Mouse (Mus musculus): ENCODE measurements around the gene Oat.

The Oat gene

GRCm38 (mm10) chr7:132576116-132576650, at the start of gene Oat:
Gene Oat (minus strand): TSS chr7:132576398.
- DNase-seq (ENCODE audit: inconsistent age in 2 of 2, low spot score in 1 of 2) = peak; percentile 96 to 99

GRCm38 (mm10) chr7:132624161-132624560, 48.0 kb upstream of the Oat start:
- peak; percentile 20 to 56 for DNase-seq (ENCODE audit: inconsistent age in 2 of 2, low spot score in 1 of 2)

DNA sequence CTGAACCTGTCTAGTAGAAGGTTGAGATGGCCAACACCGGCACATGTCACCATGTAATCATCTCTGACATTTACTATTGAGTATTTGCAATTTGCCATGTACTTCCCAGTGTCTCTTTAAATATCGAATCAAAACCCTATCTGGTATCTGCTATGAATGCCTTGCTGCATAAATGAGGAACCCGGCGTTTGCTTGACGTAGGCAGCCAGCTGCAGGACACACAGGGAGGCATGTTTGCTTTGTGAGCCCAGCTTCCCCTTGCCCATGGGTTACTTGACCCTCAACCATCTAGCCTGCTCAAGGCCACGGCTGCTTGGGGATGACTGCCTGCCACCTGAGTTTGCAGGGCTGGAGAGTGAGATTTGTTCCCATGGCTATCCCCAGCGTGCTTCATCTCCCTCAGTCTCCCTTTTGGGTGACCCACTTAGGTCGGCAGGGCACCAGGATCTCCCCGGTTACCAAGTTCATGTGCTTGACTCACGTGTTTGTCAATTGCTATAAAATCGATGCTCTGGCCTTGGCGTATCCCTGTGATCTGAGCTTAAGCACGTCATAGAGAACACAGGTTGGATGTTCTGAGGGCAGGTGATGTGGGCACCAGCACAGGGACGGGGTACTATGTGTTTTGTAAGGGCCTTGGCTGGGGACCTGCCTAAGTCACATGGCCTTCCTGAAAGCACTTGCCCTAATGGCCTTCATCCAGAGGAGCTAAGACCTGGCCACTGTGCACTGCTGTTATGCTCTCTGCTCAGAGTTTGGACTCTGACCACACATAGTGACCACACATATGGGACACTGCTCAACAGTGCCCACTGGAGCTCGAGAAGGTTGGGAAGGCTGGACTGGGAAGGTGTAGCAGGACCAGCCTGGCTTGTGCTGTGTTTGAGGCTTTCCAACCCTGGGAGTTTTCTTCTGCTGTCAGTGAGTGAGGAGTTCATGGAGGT, 44.0 kb upstream of the Oat start:
- peak in 1 of 2 experiments; percentile 25 for DNase-seq (ENCODE audit: inconsistent age in 2 of 2, low spot score in 1 of 2)

DNA sequence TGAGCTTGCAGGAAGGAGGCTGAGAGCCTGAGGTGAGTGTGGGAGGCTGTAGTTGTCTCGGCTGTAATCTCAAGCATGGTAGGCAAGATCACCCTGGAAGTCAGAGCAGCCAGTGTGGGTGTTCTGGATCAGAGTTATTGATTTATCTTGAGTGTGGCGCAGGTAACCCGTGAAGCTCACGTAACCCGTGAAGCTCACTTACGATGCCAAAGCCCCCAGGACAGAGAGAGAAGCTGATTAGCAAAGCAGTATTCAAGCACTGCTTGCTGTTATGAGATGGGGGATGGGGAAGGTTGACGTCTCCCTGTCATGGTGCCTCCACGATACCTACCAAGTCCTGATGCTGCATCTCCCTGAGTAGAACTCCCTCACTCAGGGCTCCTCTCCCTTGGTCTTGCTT, 43.4 kb upstream of the Oat start:
- no peak for DNase-seq (ENCODE audit: inconsistent age in 2 of 2, low spot score in 1 of 2)

DNA sequence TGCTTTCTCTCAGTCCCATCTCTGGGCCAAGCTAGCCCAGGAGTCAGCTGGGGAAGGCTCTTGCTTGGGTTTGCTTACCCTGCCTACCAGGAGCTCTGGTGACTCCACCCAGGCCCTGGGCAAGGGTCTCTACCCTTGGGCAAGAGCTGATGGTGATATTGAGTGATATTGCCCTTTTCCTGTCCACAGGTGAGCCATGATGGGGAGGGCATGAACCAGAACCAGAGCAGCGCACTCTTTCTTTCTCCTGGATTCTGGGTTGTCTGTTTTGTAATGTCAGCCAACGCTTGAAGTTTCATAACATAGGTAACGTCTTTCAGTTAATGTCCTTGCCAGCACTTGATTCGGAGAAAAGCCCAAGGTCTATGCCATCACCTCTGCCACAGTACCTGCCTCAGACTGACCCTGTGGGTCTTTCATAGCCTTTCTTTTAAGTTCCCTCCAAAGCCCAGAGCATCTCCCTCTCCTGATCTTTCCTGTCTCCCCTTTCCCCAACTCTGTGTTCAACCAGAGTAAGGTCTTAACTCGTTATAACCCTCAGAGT, 40.9 kb upstream of the Oat start:
- no peak for DNase-seq (ENCODE audit: inconsistent age in 2 of 2, low spot score in 1 of 2)

DNA sequence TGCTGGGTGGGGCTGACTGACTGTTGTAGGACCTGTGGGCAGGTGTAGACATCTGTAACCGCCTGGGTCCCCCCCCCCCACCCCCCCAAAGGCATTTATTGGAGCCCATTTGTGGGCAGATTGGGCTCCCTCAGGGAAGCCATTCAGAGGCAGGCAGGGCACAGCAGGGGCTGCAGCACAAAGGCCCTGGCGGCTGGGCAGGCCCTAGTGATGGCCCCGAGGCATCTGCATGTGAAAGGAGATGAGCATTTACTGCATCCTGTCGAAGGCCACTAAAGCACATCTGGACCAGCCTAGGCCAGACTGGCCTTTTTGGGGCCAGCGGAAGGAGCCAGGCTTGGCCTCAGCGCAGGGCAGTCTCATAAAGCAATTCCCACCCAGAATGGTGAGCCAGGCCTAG, 40.2 kb upstream of the Oat start:
- no peak for DNase-seq (ENCODE audit: inconsistent age in 2 of 2, low spot score in 1 of 2)

DNA sequence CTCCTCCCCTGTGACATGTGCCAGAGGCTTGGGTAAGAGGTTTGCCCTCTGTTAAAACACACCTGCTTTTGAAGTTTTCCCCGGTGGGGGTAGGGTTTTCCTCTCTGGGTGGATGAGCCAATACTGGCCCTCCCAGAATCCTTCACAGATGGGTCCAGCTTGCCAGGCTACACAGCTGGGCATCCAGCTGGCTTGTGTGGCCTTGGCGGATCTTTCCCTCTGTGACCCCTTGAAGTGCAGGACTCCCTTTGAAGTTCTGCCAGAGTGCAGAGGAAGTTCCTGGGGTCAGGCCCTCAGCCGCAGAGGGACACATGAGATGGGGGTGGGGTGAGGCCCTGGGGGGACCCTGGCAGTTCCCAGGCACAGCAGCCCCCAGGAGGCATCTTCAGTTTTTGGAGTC, 39.1 kb upstream of the Oat start:
- peak; percentile 53 to 72 for DNase-seq (ENCODE audit: inconsistent age in 2 of 2, low spot score in 1 of 2)

- DNase-seq (ENCODE audit: inconsistent age in 2 of 2, low spot score in 1 of 2) = no peak
These were observed 35.3 kb upstream of the Oat start for GRCm38 (mm10) chr7:132611530-132611929.

DNA sequence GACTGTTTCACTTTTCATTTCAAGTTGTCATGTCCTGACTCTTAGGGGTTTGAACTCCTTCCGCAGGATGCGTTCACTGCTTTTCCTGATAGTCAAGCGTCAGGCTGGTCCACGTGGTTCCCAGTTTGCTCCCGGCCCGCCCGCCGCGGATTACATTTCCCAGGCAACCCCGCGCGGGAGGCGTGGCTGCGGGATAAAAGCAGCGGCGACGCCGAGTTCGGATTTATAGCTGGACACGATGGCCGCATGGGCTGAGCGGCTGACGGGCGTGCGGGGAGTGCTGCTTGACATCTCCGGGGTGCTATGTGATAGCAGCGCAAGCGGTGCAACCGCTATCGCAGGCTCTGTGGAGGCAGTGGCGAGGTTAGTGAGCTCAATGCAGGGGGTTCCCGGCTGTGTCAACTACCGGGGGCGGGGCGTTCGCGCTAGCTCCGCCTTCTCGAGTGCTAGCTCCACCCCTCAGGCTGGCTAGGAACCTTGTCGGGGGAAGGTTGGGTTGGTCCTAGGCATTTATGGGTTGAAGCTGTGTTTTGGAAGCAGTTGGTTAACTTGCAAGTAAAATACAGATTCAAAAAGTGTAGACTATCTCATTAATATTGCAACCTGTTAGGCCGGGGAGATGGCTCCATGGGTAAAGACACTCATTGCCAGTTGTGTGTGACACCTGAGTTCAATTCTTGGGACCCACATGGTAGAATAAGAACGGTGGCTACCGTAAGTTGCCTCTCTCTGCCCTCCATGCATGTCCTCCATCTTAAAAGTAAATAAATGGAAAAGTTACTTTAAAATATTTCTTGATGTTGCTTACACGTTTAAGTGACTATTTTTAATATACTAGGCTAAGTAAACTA, 34.5 kb upstream of the Oat start, which contains the start of gene Lhpp:
Lhpp (plus strand) TSS at position 171 of the 851 bp plus-strand sequence.
- DNase-seq (ENCODE audit: inconsistent age in 2 of 2, low spot score in 1 of 2) = peak; percentile 90 to 96

GRCm38 (mm10) chr7:132608316-132609020, 32.3 kb upstream of the Oat start:
- DNase-seq (ENCODE audit: inconsistent age in 2 of 2, low spot score in 1 of 2) = no peak

- DNase-seq (ENCODE audit: inconsistent age in 2 of 2, low spot score in 1 of 2) = no peak
These were observed 29.5 kb upstream of the Oat start for GRCm38 (mm10) chr7:132605689-132606088.

DNA sequence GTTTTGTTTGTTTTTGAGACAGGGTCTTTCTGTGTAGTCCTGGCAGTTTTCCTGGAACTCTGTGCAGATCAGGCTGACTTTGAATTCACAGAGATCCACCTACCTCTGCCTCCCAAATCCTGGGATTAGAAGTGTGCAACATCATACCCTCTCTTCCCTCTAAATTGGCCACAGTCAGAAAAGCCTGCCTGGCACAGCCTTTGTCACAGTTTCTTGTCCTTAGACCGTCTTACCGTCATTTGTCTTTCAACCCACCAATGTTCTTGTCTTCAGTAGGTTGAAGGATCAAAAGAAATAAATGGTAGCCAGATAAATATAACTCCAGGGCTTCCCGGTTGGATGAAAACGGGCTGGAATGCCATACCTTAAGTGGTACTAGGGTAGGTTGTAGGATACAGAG, 28.5 kb upstream of the Oat start:
- no peak for DNase-seq (ENCODE audit: inconsistent age in 2 of 2, low spot score in 1 of 2)

DNA sequence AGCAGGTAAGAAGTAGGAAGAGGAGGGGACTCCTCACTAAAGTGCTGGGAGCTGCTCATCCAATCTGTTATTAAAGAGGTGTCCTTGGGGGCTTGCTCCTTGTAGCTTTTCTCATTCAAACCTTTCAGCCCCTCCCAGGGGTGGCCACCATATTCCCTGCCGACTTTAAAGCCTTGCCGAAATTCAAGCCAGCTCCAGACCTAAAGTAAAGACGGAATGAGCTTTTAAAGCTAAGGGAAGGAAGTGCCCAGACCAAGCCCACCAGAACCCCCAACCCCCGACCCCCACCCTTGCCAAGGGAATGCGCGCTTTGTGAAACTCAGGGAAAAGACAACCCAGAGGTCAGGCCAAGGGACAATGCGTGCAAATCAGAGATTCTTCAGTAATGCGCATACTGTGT, 24.7 kb upstream of the Oat start:
- no peak for DNase-seq (ENCODE audit: inconsistent age in 2 of 2, low spot score in 1 of 2)

GRCm38 (mm10) chr7:132600026-132600425, 23.8 kb upstream of the Oat start:
- DNase-seq (ENCODE audit: inconsistent age in 2 of 2, low spot score in 1 of 2) = no peak

DNA sequence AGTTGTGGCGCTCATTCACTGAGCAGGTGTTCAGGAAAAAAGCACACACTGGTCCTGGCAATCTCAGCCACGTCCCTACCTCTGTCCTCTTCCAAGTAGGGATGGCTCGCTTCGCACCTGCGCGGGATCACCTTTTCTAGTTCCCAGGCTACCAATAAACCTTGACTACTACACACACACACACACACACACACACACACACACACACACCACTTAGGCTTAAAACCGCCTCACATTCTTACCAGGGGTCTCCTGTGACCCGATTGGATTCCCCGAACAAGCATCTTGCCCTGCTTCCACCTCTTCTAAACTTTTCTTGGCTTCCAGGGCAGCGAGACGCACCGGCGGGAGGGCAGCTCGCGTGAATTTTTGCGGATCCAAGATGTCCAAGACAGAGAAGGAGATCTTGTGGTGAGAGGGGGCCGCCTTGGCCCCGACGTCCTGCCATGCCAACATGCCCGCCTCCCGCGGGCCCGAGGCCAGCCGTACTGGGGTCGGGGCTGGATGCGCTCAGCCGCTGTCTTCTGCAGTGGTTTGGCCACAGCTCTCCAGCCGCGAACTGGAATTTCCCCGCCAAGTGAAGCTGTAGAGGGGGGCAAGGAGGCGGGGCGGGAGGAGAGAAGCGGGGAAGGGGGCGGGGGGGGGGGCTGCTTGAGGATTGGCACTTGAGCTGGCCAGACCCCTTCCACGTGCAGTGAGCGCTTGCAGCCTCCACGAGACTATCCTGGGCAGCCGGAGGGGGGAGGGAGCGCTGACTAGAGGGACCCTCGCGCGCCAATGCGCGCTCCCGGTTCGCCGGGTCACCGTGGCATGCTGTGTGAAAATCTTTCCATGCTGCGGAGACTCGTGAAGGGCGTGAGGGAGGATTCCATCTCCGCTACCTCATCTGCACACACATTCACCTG, 23.1 kb upstream of the Oat start, which contains the start of gene Nkx1-2:
Nkx1-2 (minus strand) TSS at position 567 of the 905 bp plus-strand sequence.
- DNase-seq (ENCODE audit: inconsistent age in 2 of 2, low spot score in 1 of 2) = no peak

DNA sequence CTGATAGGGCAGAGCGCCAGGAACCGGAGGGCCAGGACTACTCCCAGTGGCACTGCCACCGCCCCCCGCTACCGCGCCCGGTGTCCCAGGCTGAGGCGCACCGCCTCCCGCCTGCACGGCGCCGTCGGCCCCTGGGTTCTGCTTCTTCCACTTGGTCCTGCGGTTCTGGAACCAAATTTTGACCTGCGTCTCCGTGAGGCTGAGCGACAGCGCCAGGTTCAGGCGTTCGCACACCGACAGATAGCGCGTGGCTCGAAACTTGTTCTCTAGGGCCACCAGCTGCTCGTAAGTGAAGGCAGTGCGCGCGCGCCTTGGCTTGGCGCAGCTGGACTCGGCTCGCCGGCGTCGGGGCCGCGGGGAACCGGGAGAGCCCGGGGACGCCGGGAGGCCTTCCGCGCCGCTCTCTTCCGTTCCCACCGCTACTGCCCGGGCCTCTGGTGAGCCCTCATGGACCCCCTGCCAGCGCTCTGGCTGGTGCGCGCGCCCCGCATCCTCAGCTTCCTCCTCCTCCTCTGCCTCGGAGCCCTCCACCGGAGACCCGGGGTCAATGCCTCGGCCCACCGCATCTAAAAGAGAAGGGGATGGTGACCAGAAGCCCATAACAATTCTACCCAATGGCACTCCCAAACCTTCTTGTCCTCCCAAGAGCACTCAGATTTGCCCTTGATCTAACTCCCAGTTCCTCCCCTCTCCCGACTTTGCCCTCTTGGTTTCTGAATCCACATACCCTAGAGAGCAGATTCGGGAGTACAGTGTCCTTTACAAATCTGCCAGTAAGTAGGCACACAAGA, 21.2 kb upstream of the Oat start:
- no peak for DNase-seq (ENCODE audit: inconsistent age in 2 of 2, low spot score in 1 of 2)

- no peak for DNase-seq (ENCODE audit: inconsistent age in 2 of 2, low spot score in 1 of 2)
These were observed 20.5 kb upstream of the Oat start for GRCm38 (mm10) chr7:132596557-132597250.

- DNase-seq (ENCODE audit: inconsistent age in 2 of 2, low spot score in 1 of 2) = no peak
These were observed 19.6 kb upstream of the Oat start for GRCm38 (mm10) chr7:132595787-132596186.

Measured in adrenal gland, adult (tissue).